Mouse (Mus musculus) natural killer cell, adult 2 months (primary cell): Measurements from ENCODE around the gene Mast4.

ENCODE experiments used
- DNase-seq, 2 experiments: peaks; one replicate each; pipeline ENCODE4 v3.0.0; 2022; ENCODE audit warnings: low spot score in 2 of 2

The Mast4 gene

GRCm38 (mm10) chr13:103238034-103238705, 96.1 kb downstream of the Mast4 start:
- DNase-seq: no peak

DNA sequence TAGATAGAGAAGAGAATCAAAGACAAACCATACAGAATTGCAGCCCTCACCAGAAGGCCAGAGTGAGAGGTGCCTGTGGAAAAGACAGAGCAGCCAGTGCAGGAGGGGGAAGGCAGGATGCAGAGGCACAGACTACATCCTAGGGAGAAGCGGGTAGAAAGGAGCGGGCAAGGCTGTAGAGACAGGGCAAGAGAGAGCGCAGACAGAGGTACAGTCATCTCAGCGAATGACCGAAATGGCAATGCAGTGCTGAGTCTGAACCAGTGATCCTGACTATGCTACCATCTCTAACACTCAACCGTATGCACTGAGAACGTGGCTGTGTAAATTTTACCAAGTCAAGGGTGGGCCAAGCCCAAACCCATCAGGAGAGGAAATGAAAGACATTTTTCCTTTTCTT, 102.1 kb downstream of the Mast4 start:
- no peak for DNase-seq

GRCm38 (mm10) chr13:103229069-103229468, 105.2 kb downstream of the Mast4 start:
- no peak for DNase-seq

GRCm38 (mm10) chr13:103225895-103226815, 108.1 kb downstream of the Mast4 start:
- no peak for DNase-seq

- DNase-seq: no peak
These were observed 108.9 kb downstream of the Mast4 start for GRCm38 (mm10) chr13:103225217-103225894.

DNA sequence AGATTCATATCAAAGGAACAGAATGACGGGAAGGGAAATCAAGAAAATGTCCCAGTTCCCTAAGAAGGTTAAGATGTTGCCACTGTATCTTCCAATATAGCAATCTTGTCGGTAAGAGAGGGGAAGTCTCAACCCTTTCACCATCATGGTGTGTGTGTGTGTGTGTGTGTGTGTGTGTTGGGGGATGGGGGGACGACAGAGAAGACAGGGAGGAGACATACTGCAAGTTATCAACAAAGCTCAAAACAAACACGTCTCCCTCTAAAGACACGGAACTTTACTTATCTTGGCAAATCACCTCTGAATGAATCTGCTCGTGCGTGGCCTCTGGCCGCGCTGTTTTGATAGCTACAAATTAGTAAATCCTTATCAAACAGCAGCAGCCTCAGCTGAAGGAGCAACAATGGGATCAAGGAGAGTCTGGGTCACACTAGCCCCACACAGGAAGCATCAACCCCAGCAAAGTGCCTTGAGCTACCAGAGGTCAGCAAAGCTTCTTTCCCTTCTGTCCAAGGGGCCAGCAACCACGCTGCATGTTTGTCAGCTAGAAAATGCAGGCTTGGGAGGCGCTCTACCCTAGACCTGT, 113.7 kb downstream of the Mast4 start:
- no peak for DNase-seq

DNA sequence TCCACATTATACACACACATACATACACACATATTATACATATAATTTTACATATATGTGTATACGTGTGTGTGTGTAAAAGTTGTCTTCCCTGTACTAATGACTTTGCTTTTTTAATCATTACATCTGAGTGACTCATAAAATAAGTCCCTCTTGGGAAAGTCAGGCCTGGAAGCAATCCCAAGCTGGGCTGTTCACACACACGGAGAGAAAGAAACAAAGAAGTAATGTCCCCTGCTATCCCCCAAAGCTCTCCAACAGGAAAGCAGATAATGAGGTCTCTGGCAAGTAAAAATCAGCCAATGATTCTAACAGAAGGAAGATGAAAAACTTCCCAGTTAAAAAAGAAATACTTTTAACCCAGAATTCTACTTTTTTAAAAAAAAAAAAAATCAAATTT, 114.3 kb downstream of the Mast4 start:
- DNase-seq: no peak

- DNase-seq: no peak
These were observed 116.8 kb downstream of the Mast4 start for GRCm38 (mm10) chr13:103217486-103217885.

GRCm38 (mm10) chr13:103214506-103214905, 119.8 kb downstream of the Mast4 start:
- no peak for DNase-seq

GRCm38 (mm10) chr13:103211953-103212352, 122.3 kb downstream of the Mast4 start:
- DNase-seq: no peak

- DNase-seq: no peak
These were observed 122.8 kb downstream of the Mast4 start for GRCm38 (mm10) chr13:103211501-103211941.

DNA sequence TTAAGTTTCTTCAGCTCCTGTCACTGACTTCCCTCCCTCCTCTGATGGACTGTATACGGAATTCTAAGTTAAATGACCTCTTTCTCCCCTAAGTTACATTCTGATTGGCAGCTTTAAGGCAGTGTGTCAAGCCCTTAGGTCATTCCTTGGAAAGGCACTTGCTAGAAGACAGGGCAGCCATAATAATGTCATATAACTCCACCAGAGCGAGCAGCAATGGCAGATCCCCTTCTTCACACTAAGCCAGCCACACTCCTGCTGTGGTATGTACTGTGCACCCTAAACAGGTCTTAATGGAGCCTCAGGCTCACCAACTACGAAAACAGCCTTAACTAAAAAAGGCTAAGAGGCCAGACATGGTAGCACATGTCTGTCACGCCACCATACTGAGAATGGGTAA, 123.6 kb downstream of the Mast4 start:
- no peak for DNase-seq

- DNase-seq: no peak
These were observed 127.1 kb downstream of the Mast4 start for GRCm38 (mm10) chr13:103207199-103207598.

- DNase-seq: no peak
These were observed 127.7 kb downstream of the Mast4 start for GRCm38 (mm10) chr13:103206644-103207043.

DNA sequence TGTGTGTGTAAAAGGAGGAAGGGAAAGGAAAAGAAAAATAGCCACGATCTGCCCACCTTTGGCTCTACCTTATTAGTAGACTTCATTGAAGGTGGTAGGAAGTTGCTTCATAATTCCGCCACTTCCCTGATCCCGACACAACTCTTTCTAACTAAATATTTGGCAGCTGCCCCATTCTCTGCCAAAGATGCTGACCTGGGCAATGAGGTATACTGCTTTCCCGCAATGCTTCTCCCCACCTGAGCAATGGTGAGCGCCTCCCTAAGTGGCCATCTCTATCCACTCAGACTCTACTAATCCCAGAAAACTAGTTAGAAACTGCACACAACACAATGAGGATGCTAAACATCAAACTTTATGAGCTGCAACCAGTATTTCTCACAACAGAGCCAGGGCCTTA, 129.1 kb downstream of the Mast4 start:
- DNase-seq: no peak

DNA sequence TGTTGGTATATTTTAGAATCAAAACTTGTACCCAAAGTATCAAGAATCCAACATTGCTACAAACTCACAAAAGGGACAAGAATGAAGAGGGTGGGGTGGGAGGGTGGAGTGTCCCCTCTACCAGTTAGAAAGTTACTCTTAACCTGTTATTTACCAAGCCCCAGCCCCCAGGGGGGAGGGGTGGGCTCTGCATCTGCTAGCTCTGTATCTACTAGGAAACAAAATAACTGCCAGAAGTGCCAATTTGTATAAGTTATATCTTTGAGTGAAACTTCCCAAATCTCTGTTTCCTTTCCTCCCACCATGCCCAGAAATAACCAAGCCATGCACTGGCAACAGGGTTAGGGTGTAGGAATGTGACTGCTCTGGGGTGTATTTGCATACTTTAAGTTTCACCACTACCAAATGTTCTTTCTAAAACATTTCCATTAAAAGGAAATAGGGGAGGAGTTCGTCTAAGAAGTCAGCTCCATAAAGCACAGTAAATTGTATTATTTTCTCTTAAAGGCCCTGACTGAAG, 130.9 kb downstream of the Mast4 start:
- no peak for DNase-seq

DNA sequence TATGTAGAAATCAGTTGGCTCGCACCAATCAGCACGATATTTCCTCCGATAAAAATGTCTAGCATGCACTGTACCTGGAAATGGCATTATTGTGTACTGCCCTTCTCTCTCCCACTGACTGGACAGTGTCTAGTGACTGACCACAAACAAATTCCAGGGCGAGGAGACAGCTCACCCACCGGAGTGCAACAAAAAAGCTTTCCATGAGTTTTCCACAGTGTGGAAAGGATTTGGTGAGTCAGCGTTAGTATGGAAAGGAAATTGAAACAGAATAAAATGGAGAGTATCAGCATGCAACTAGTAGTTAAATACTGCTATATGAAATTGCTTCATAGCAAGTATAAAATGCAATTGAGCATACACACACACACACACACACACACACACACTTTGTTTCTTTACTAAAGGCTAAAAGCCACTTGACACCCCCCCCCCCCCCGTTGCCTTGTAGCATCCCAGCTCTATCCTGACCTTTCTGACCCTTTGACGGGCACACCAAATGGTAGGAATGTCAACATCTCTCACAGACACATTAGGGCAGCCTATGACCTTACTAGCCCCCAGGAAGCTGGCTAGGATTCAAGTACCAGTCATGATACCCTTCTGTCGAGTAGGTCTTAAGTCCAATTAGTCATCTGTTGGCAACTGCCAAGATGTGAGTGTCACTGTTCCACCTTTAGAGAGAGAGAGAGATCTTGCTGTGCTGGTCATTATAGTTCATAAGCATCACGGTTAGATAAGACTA, 133.1 kb downstream of the Mast4 start:
- DNase-seq: no peak

DNA sequence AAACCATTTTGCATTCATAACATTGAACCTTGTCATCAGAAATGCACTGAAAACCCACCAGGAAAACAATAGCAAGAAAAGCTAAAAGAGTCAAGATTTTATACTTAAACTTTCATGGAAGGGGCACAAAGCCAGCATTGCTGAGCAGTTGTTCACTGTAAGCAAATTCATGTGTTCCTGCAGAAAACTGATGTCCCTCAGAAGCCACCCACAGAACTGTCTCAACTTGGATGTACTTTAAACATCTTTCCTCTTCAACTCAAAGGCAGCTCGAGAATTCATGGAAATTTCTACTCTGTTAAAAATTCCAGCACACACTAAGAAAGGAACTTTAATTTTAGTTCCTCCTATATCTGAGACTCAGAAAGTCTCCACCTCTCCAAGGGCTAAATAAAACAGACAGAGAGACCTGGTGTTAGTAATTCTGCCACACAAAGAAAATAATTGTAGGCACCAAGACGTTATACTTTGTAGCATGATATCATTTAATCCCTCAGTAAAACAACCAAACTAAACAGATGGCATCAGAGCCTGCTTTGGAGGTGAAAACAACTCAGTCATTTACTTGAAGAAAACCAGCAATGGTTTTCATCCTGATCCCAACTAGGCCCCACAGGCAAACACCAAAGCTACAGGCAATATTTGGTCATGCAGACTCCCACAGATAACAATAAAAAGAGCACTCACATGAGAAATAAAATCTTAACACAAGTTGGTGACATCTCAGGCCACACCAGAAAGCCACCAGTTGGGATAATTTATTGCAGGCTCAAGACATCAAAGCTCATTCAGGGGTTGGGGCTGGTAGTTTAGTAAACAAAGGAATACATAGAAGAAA, 134.3 kb downstream of the Mast4 start:
- no peak for DNase-seq

DNA sequence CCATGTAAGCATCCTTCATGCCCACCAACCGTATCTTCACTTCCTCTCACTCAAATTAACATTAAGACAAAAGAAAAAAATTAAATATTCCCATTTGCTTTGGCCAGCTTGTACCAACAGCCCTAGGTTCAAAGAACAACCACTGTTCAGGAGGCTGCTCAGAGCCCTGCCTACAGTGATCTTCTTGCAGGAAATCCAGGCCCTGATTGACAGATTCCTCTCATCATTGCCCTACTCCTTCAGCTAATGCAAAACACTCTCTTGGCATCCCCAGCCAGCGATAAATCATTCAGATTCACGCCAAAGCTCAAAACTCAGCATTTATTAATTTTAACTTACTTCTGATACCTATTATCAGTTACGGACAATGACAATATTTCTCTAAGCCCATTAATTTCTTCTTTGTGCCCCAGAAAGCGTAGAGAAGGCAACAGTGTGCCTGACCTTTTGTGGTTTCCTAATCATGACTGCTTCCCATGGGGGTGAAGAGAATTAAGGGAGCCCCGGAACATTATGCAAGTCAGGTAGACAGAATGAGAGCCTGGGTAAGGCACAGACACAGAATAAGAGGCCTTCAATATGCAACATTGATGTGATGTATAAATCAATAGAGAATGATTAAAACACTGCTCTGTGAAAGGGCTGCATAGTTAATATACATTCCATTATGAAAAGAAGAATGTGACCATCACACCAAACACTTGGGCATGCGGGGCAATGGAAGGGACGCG, 135.9 kb downstream of the Mast4 start:
- no peak for DNase-seq
